Mouse (Mus musculus) kidney, postnatal 0 days (tissue): ENCODE measurements around the gene Mpp5. TPM values are rescaled to one million over a fixed set of nuclear protein-coding genes. Genes with fewer than 3 reads are reported as not detected.

Experiments
- ATAC-seq: fragments of 200-750 bp; cut with Nextera tagmentation; replicated peaks from 2 replicates; pipeline ENCODE4 v1.8.0; 2017; ENCODE audit warnings: low read depth, moderate number of reproducible peaks, moderate TSS enrichment, moderate library complexity; ENCODE audit not compliant: low FRiP score
- DNase-seq: peaks from one replicate; pipeline ENCODE4 v3.0.0-alpha.2; 2016; ENCODE audit warnings: low spot score
- H3K27ac ChIP-seq: fragments of 300-500 bp; sonication (generic); 2 replicates; pipeline ENCODE4 v1.5.1; 2014; ENCODE audit warnings: mild to moderate bottlenecking
- H3K27me3 ChIP-seq: fragments of 300-500 bp; sonication (generic); 2 replicates; pipeline ENCODE4 v1.6.1; 2014; ENCODE audit warnings: low read length, mixed read lengths; ENCODE audit not compliant: insufficient read depth
- H3K36me3 ChIP-seq: fragments of 300-500 bp; sonication (generic); 2 replicates; pipeline ENCODE4 v1.6.1; 2014; ENCODE audit warnings: low read length, mixed read lengths; ENCODE audit not compliant: insufficient read depth
- H3K4me1 ChIP-seq: fragments of 300-500 bp; sonication (generic); replicated peaks from 2 replicates; pipeline ENCODE4 v1.6.1; 2014; ENCODE audit warnings: antibody characterized with exemption, low read length, mixed read lengths; ENCODE audit not compliant: insufficient read depth
- H3K4me2 ChIP-seq: fragments of 300-500 bp; sonication (generic); 2 replicates; pipeline ENCODE4 v1.6.1; 2014; ENCODE audit warnings: mild to moderate bottlenecking, low read length, moderate library complexity, mixed read lengths
- H3K4me3 ChIP-seq: fragments of 300-500 bp; sonication (generic); replicated peaks from 2 replicates; pipeline ENCODE4 v1.5.1; 2014; ENCODE audit warnings: low read depth, low read length
- H3K9ac ChIP-seq: fragments of 300-500 bp; sonication (generic); 2 replicates; pipeline ENCODE4 v1.6.1; 2014; ENCODE audit warnings: low read depth, low read length
- H3K9me3 ChIP-seq: fragments of 300-500 bp; sonication (generic); replicated peaks from 2 replicates; pipeline ENCODE4 v1.6.1; 2016; ENCODE audit warnings: low read length, inconsistent platforms, mixed read lengths
- CTCF ChIP-seq: IDR thresholded peaks from 2 replicates; pipeline ENCODE4 v1.5.1; 2016; ENCODE audit warnings: antibody characterized with exemption, low read depth, mild to moderate bottlenecking, moderate library complexity
- WGBS: fragments of 180-500 bp; shearing (Covaris S2); extraction: QIAGEN DNeasy Blood & Tissue Kit; methylation state at CpG from one replicate; pipeline ENCODE4 v1.1.7; 2014; 5-methylcytosine and 5-hydroxymethylcytosine counted together
- polyA plus RNA-seq: library from polyadenylated mRNA; unstranded; fragments of >200 nt; fragmentation: Nextera tagmentation; extraction: Ambion mirVana; gene quantifications from 2 replicates; pipeline ENCODE4 v1.2.1, GENCODE M21; 2015

Mpp5 gene
- polyA plus RNA-seq, 1 experiment from 2014 or later = 28.5 TPM

DNA sequence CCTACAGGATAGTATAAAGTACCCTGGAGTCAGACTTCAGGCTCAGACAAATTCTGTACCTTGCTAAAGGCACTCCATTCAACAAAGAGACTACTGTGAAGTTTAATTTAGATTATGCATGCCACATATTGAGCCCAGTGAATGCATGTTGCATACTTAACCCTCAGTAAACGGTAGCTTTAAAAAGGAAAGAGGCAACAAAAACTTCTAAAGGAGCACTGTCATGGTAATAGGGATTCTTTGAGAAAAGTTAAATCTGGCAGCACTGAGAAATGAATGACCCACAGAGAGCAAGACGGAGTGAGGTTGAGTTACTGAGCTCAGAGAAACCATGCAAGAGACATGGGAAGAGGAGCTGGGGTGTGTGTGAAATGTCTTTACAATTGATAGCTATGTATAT is 29.2 kb downstream of the Mpp5 start:
- Histone ChIP-seq H3K9me3 (no peaks in the 10 kb centered on the region), H3K4me2 (0 out of 2 replicates have a peak overlapping the region, but pooled peaks have one; percentile 23), H3K36me3 (no peaks in the 10 kb centered on the region), H3K4me1 (no peaks in the 10 kb centered on the region), H3K4me3 (no peak overlapping the region), H3K27ac (no peak overlapping the region), H3K9ac (no peak overlapping the region), H3K27me3 (no peaks in the 10 kb centered on the region)
- DNase-seq (no peak), ATAC-seq (no peak)
- WGBS = 22% methylated on average over 2 of the region's 2 CpGs
- no peak for TF ChIP-seq CTCF

DNA sequence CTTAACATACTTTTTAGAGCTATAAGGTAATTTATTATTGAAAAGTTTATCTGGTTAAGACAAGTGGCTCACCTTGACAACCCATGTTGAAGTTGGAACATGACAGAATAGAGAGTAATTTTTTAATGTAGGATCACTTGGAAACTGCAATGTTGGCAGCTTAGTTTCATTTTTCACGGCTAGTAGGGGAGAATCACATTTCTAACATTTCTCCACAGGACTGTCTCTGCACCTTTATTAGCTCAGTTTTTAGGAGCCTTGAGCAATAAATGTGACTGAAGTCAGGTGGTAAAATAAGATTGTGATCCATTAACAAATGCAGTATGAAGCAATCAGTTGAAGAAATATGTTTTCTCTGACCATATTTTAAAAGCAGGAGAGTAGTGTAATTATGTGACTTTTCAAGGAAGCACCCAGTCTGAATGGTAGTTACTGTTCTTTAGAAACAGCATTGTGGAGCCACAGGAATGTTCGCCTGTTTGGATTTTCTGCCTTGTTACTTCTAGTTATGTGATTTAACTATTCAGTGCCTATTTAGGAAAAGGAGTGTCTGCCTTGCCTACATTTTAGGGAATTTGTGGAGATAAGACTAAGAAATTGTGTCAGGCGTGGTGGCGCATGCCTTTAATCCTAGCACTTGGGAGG is 29.8 kb downstream of the Mpp5 start:
- H3K9me3 ChIP-seq = no peaks in the 10 kb centered on the region
- no peaks in the 10 kb centered on the region for H3K27me3 ChIP-seq
- H3K36me3 ChIP-seq = no peaks in the 10 kb centered on the region
- 0 out of 2 replicates have a peak overlapping the region, but pooled peaks have one; percentile 23 for H3K4me2 ChIP-seq
- no peak overlapping the region for H3K27ac ChIP-seq
- no peaks in the 10 kb centered on the region for H3K4me1 ChIP-seq
- no peak for TF ChIP-seq CTCF
- no peak overlapping the region for H3K9ac ChIP-seq
- H3K4me3 ChIP-seq = no peak overlapping the region
- DNase-seq (peak; percentile 14), ATAC-seq (no peak)
- 62% methylated on average over 4 of the region's 4 CpGs for WGBS

DNA sequence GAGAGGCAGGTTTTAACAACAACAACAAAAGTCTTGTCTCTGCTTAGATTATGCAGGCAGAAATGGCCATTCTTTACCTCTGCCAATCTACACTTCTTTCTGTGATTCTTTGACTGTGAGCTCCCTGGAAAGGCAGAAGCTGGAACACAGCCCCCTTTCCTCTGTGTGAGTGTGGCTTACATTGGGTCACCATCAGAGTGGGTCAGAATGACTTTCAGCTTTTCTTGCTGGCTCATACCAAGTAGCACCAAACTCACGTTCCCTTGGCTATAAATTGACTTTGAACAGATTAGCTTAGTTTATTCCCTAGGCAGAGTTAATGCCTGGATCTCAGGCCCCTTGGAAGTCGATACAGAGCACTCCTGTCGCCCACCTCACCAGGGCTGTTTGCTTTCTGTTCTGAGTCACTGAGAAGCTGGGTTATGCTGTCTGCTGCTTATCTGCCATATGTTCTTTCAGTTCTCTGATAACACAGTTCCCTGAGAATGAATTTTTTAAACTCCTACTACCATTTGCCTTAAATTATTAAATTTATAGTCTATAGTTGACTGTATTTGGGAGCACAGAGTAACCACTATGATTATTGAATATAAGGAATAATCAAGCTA is 39.7 kb downstream of the Mpp5 start:
- Histone ChIP-seq H3K4me3 (no peak overlapping the region), H3K27ac (no peak overlapping the region), H3K27me3 (no peaks in the 10 kb centered on the region), H3K4me2 (no peak overlapping the region), H3K36me3 (no peaks in the 10 kb centered on the region), H3K9me3 (no peaks in the 10 kb centered on the region), H3K9ac (no peak overlapping the region), H3K4me1 (0 out of 2 replicates have a peak, but pooled peaks cover 3% of the 10 kb centered on the region)
- DNase-seq = no peak
- TF ChIP-seq CTCF = no peak
- ATAC-seq = no peak
- WGBS = 45% methylated on average over 3 of the region's 3 CpGs

DNA sequence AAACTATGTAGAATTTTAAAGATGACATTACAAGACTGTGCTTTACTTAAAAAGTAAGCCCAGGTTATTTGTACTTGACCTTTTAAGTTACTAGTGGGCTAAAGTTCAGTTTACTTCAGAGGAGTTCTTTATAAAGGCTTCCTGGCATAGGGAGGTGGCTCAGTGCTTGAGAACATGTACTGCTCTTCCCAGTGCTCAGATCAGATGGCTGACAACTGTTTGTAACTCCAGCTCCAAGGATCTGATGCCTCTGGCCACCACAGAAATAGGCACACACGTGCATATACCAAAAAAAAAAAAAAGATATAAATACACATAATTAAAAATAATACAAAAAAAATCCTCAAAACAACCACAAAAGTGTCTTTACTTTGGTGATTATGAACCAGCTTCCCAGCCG is 42.1 kb downstream of the Mpp5 start:
- ATAC-seq = no peak
- DNase-seq = no peak
- no peak overlapping the region for H3K4me2 ChIP-seq

DNA sequence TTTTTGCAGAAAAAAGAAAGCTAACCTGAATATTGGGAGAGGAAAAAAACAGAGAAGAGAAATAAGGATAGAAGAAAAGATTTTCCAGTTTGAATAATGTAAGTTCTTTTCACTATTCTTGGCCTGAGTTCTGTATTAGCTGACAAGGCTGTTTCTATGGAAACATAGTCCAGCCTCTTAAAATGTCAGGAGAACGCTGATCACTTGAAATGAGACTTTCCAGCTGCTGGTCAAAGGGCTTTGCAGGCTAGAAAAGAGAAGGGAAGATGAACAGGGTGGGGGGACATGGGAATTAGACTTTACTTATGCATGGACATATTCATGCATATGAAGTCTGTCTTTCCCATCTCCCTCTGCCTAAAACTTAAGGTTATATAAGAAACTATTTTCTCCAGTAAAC is 45.5 kb downstream of the Mpp5 start:
- H3K27ac ChIP-seq = 0 out of 2 replicates have a peak overlapping the region, but pooled peaks have one; percentile 5
- no peak overlapping the region for H3K9ac ChIP-seq
- H3K4me2 ChIP-seq = no peak overlapping the region
- H3K27me3 ChIP-seq = no peaks in the 10 kb centered on the region
- 0 out of 2 replicates have a peak, but pooled peaks have one; percentile 73 for ATAC-seq
- H3K36me3 ChIP-seq = 0 out of 2 replicates have a peak, but pooled peaks cover 5% of the 10 kb centered on the region
- 0 out of 2 replicates have a peak, but pooled peaks cover 3% of the 10 kb centered on the region for H3K4me1 ChIP-seq
- TF ChIP-seq CTCF = no peak
- H3K9me3 ChIP-seq = no peaks in the 10 kb centered on the region
- 9% methylated on average over 1 of the region's 1 CpGs for WGBS
- DNase-seq = peak; percentile 79
- no peak overlapping the region for H3K4me3 ChIP-seq

More for the DNA sequence above, 42.1 kb downstream of the Mpp5 start:
- Histone ChIP-seq H3K9me3 (no peaks in the 10 kb centered on the region), H3K4me3 (no peak overlapping the region), H3K4me1 (0 out of 2 replicates have a peak, but pooled peaks cover 3% of the 10 kb centered on the region), H3K27me3 (no peaks in the 10 kb centered on the region), H3K27ac (no peak overlapping the region), H3K36me3 (no peaks in the 10 kb centered on the region), H3K9ac (no peak overlapping the region)
- no peak for TF ChIP-seq CTCF
- 72% methylated on average over 2 of the region's 2 CpGs for WGBS

DNA sequence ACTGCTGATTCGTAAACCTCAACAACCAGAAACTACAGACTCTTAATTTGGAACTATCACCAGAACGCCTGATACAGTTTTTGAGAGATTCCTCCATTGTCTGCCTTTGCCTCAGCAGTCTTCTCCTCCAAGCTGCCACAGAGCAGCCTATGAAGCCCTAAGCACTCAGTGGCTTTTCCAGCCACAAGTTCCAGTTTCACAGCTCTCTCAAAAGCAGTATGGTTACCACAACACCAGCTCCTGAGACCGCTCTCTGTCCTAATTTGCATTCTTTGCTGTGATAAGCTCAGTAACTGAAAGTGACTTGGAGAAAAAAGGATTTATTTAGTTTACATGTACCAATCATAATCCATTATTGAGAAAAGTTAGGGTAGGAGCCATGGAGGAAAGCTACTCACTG is 51.3 kb downstream of the Mpp5 start:
- 93% methylated on average over 3 of the region's 3 CpGs for WGBS
- no peak for TF ChIP-seq CTCF
- Histone ChIP-seq H3K27me3 (no peaks in the 10 kb centered on the region), H3K9ac (no peak overlapping the region), H3K4me2 (no peak overlapping the region), H3K9me3 (no peaks in the 10 kb centered on the region), H3K36me3 (0 out of 2 replicates have a peak, but pooled peaks cover 5% of the 10 kb centered on the region), H3K4me3 (no peak overlapping the region), H3K4me1 (no peaks in the 10 kb centered on the region), H3K27ac (no peak overlapping the region)
- ATAC-seq = no peak
- no peak for DNase-seq
